Mouse (Mus musculus): ENCODE measurements around the gene Emcn. TPM values are rescaled to one million over a fixed set of nuclear protein-coding genes. Genes with fewer than 3 reads are reported as not detected.

Emcn gene
- polyA plus RNA-seq, 1 experiment from 2014 or later: 12.4 TPM

DNA sequence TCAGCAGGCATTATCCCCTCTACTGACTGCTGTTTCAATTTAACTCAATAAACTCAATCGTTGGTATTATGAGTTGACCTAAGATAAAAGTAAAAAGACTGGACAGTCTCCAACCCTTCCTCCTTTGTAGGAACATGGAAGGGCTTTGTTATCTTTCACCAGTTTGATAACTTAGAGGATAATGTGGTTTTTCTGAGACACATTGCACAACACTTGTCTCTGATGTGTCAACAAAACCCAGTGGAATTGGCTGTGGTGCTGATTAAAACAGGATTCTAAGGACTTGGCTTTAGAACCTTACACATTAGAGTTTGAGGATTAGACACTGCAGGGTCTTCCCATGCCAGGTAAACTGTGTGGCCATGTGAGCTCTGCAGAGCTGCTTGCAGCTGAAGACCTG is 20.9 kb upstream of the Emcn start:
- Histone ChIP-seq H3K27ac (ENCODE audit: low read depth, low read length) (no peak overlapping the region), H3K4me1 (ENCODE audit: control insufficient read depth, insufficient read depth, low read depth, low read length) (peaks cover 4% of the 10 kb centered on the region), H3K4me3 (ENCODE audit: low read length) (no peak overlapping the region), H3K9me3 (ENCODE audit: control insufficient read depth, low read length) (no peaks in the 10 kb centered on the region), H3K27me3 (replicated peaks; ENCODE audit: control insufficient read depth, insufficient read depth, low read length) (no peaks in the 10 kb centered on the region), H3K9ac (ENCODE audit: low read depth, low read length) (no peak overlapping the region), H3K4me2 (ENCODE audit: low read length) (no peak overlapping the region), H3K36me3 (ENCODE audit: control insufficient read depth, insufficient read depth, low read length) (no peaks in the 10 kb centered on the region)
- 54% methylated on average over 1 of the region's 1 CpGs for WGBS
- no peak for ATAC-seq

DNA sequence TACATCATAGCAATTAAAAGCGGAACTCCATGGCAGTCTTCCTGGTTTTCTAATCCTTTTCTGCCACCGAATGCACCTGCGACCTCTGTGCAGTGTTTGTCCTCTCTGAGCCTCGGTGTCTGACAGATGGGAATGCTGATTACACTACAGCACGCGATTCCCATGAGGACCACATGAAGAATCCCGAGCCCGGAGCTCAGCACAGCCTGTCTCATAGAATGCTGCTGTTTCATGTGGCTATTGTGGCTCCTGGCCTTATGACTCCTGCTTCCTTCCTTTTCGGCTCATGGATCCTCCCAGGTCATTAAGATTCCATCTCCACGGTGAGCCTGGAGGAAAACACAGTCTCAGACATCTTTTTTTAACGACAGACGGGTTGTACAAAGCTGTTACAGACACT is 18.6 kb upstream of the Emcn start:
- H3K4me3 ChIP-seq (ENCODE audit: low read length): no peak overlapping the region; the same call in 1 of the 2 replicates
- ATAC-seq: peak; percentile 84

DNA sequence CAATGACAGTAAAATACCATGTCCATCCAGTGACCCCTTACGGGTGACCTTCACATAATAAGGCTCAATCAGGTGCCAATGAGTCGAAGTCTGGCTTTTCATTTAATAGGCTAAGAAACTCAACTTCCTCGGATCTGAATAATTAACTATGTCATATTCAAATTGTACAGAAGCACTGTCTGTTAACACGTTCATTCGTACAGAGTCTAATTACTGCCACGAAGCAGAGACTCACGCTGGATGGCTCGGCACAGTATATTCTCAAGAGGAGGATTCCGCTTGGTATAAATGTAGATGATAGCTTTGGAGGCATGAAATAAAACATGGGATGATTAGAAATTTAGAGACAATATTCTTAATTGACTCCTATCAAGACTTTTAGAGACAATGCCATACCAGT is 11.0 kb upstream of the Emcn start:
- H3K36me3 ChIP-seq (ENCODE audit: control insufficient read depth, insufficient read depth, low read length): no peaks in the 10 kb centered on the region
- H3K4me1 ChIP-seq (ENCODE audit: control insufficient read depth, insufficient read depth, low read depth, low read length): no peaks in the 10 kb centered on the region
- no peaks in the 10 kb centered on the region for H3K9me3 ChIP-seq (ENCODE audit: control insufficient read depth, low read length)
- H3K27me3 ChIP-seq (replicated peaks; ENCODE audit: control insufficient read depth, insufficient read depth, low read length): no peaks in the 10 kb centered on the region
- no peak for ATAC-seq
- no peak overlapping the region for H3K27ac ChIP-seq (ENCODE audit: low read depth, low read length)
- 42% methylated on average over 9 of the region's 9 CpGs for WGBS
- no peak overlapping the region for H3K4me3 ChIP-seq (ENCODE audit: low read length)
- H3K4me2 ChIP-seq (ENCODE audit: low read length): no peak overlapping the region
- H3K9ac ChIP-seq (ENCODE audit: low read depth, low read length): no peak overlapping the region

More for the DNA sequence above, 18.6 kb upstream of the Emcn start:
- H3K4me1 ChIP-seq (ENCODE audit: control insufficient read depth, insufficient read depth, low read depth, low read length): peaks cover 4% of the 10 kb centered on the region
- no peak overlapping the region for H3K27ac ChIP-seq (ENCODE audit: low read depth, low read length)
- H3K9me3 ChIP-seq (ENCODE audit: control insufficient read depth, low read length): no peaks in the 10 kb centered on the region
- H3K9ac ChIP-seq (ENCODE audit: low read depth, low read length): no peak overlapping the region
- peak overlapping the region; percentile 22 for H3K4me2 ChIP-seq (ENCODE audit: low read length)
- H3K36me3 ChIP-seq (ENCODE audit: control insufficient read depth, insufficient read depth, low read length): no peaks in the 10 kb centered on the region
- H3K27me3 ChIP-seq (replicated peaks; ENCODE audit: control insufficient read depth, insufficient read depth, low read length): no peaks in the 10 kb centered on the region
- 29% methylated on average over 12 of the region's 12 CpGs for WGBS

DNA sequence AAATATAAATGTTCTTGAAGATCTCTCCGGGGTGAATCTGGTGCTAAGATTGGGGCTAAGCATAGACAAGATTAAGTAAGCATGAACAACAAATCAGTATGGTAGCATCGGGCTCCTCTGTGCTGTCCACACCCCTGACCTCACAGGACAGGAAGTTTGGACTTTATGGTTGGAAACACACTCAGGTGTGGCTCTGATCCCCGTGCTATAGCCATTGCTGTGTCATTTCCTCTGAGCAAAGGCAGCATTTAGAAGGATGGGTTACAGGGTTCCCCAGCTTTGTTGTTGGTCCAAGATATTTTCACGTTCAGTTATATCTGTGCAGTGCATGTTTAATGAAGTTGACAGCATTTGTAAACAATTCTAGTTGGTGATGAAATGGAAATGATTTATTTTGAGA is 9.9 kb upstream of the Emcn start:
- WGBS: 80% methylated on average over 4 of the region's 4 CpGs
- no peaks in the 10 kb centered on the region for H3K4me1 ChIP-seq (ENCODE audit: control insufficient read depth, insufficient read depth, low read depth, low read length)
- ATAC-seq: no peak
- no peaks in the 10 kb centered on the region for H3K9me3 ChIP-seq (ENCODE audit: control insufficient read depth, low read length)
- no peak overlapping the region for H3K4me3 ChIP-seq (ENCODE audit: low read length)
- no peaks in the 10 kb centered on the region for H3K36me3 ChIP-seq (ENCODE audit: control insufficient read depth, insufficient read depth, low read length)
- no peaks in the 10 kb centered on the region for H3K27me3 ChIP-seq (replicated peaks; ENCODE audit: control insufficient read depth, insufficient read depth, low read length)
- H3K9ac ChIP-seq (ENCODE audit: low read depth, low read length): no peak overlapping the region
- H3K4me2 ChIP-seq (ENCODE audit: low read length): no peak overlapping the region
- no peak overlapping the region for H3K27ac ChIP-seq (ENCODE audit: low read depth, low read length)

DNA sequence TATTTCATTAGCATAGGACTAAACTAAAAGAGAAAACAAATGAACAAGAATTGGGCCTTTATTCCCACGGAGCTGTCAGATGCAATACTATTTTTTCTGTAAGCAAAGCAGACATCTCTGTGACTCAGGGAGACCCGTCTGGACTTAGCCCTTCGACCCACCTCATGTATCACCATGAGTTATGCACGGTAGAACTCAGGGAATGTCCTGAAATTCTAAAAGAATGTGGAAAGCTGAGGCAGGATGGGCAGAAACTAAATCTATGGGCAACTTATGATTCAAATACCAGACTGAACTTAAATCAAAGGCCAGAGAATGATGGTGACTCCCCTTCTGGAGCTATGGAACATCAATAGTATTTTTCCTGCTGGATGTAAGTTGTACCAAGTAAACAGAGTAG is 8.3 kb upstream of the Emcn start:
- Histone ChIP-seq H3K36me3 (ENCODE audit: control insufficient read depth, insufficient read depth, low read length) (no peaks in the 10 kb centered on the region), H3K27ac (ENCODE audit: low read depth, low read length) (no peak overlapping the region), H3K9me3 (ENCODE audit: control insufficient read depth, low read length) (no peaks in the 10 kb centered on the region), H3K4me1 (ENCODE audit: control insufficient read depth, insufficient read depth, low read depth, low read length) (no peaks in the 10 kb centered on the region), H3K4me3 (ENCODE audit: low read length) (no peak overlapping the region), H3K27me3 (replicated peaks; ENCODE audit: control insufficient read depth, insufficient read depth, low read length) (no peaks in the 10 kb centered on the region), H3K4me2 (ENCODE audit: low read length) (no peak overlapping the region), H3K9ac (ENCODE audit: low read depth, low read length) (no peak overlapping the region)
- no peak for ATAC-seq
- 75% methylated on average over 4 of the region's 4 CpGs for WGBS

DNA sequence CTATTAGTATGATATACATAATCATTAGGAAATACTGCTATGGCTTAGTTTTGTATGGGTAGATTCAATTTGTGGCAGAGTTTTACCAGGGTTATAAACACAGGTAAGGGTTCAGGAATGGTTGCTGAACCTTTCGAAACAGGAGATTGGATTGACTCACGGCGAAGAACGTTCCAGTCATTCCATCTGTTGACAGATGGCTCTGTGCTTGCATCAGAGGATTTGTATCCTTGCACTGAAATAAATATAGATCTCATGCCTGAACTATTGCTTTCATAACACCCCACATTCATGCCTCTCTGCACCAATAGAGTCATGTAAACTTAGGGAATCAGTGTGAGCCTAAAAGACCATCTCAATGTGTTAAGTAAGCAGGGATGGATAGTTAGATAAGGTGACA is 4.9 kb upstream of the Emcn start:
- ATAC-seq: no peak
- no peaks in the 10 kb centered on the region for H3K4me1 ChIP-seq (ENCODE audit: control insufficient read depth, insufficient read depth, low read depth, low read length)
- no peaks in the 10 kb centered on the region for H3K36me3 ChIP-seq (ENCODE audit: control insufficient read depth, insufficient read depth, low read length)
- H3K27me3 ChIP-seq (replicated peaks; ENCODE audit: control insufficient read depth, insufficient read depth, low read length): no peaks in the 10 kb centered on the region
- no peak overlapping the region for H3K9ac ChIP-seq (ENCODE audit: low read depth, low read length)
- no peak overlapping the region for H3K4me2 ChIP-seq (ENCODE audit: low read length)
- H3K9me3 ChIP-seq (ENCODE audit: control insufficient read depth, low read length): no peaks in the 10 kb centered on the region
- H3K4me3 ChIP-seq (ENCODE audit: low read length): no peak overlapping the region
- H3K27ac ChIP-seq (ENCODE audit: low read depth, low read length): no peak overlapping the region
- WGBS: 95% methylated on average over 4 of the region's 4 CpGs

DNA sequence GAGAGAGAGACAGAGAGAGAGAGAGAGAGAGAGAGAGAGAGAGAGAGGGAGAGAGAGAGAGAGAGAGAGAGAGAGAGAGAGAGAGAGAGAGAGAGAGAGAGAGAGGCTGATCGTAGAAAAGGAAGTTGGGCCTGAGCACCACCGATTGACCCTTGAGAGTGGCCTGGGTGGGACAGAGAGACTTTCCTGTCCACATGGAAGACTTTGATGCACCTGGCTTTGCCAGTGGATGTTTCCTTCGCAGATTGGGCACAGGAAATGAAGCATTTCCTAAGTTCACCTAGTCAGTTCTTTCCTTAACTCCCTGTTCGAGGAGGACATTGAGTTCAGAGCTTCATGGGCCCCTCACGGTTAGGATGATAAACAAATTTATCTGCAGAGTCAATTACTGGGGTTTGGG is 2.6 kb downstream of the Emcn start:
- ATAC-seq: no peak
- no peaks in the 10 kb centered on the region for H3K27me3 ChIP-seq (replicated peaks; ENCODE audit: control insufficient read depth, insufficient read depth, low read length)
- no peaks in the 10 kb centered on the region for H3K9me3 ChIP-seq (ENCODE audit: control insufficient read depth, low read length)
- H3K36me3 ChIP-seq (ENCODE audit: control insufficient read depth, insufficient read depth, low read length): no peaks in the 10 kb centered on the region
- WGBS: 82% methylated on average over 5 of the region's 5 CpGs
- no peaks in the 10 kb centered on the region for H3K4me1 ChIP-seq (ENCODE audit: control insufficient read depth, insufficient read depth, low read depth, low read length)
- H3K27ac ChIP-seq (ENCODE audit: low read depth, low read length): no peak overlapping the region
- H3K9ac ChIP-seq (ENCODE audit: low read depth, low read length): no peak overlapping the region
- H3K4me3 ChIP-seq (ENCODE audit: low read length): no peak overlapping the region
- H3K4me2 ChIP-seq (ENCODE audit: low read length): no peak overlapping the region

DNA sequence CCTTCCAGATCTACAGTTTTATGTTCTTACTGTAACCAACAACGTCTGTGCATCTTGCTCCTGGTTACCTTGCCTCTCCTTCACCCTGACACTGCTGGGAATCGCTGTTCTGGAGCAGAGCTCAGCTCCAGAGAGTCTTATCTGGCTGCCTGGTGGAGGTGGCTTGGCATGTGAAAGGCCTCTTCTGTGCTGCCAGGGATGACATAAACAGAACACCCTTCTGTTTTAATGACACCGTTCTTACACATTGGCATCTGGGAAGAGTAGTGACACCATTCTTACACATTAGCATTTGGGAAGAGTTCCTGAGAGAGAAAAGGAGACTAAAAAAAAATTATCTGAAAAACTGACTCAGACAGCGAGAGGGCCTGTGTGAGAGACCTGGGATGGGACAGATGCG is 11.0 kb downstream of the Emcn start:
- no peak overlapping the region for H3K27ac ChIP-seq (ENCODE audit: low read depth, low read length)
- no peaks in the 10 kb centered on the region for H3K4me1 ChIP-seq (ENCODE audit: control insufficient read depth, insufficient read depth, low read depth, low read length)
- no peak overlapping the region for H3K4me2 ChIP-seq (ENCODE audit: low read length)
- no peak for ATAC-seq
- no peak overlapping the region for H3K9ac ChIP-seq (ENCODE audit: low read depth, low read length)
- H3K4me3 ChIP-seq (ENCODE audit: low read length): no peak overlapping the region
- 89% methylated on average over 5 of the region's 5 CpGs for WGBS
- no peaks in the 10 kb centered on the region for H3K27me3 ChIP-seq (replicated peaks; ENCODE audit: control insufficient read depth, insufficient read depth, low read length)
- H3K9me3 ChIP-seq (ENCODE audit: control insufficient read depth, low read length): no peaks in the 10 kb centered on the region
- no peaks in the 10 kb centered on the region for H3K36me3 ChIP-seq (ENCODE audit: control insufficient read depth, insufficient read depth, low read length)

DNA sequence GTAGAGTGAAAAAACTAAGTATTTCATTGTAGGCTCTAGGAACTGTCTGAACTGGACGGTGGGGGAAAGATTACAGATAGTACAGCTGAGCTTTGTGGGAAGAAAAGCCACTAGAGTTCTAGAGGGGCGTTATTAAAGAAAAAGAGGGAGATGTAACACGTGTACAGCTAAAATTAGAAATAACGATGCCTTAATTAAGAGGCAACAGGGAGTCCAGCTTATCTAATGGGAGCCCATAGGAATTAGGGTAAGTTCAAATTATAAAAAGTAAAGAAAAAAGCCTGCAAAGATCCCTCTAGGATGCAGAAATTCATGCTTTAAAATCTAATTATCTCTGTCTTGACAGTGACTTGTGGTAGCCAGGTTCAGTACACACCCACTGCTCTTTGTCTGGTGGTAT is 15.8 kb downstream of the Emcn start:
- 72% methylated on average over 4 of the region's 4 CpGs for WGBS
- no peak overlapping the region for H3K27ac ChIP-seq (ENCODE audit: low read depth, low read length)
- no peak for ATAC-seq

More for the DNA sequence above, 15.8 kb downstream of the Emcn start:
- Histone ChIP-seq H3K27me3 (replicated peaks; ENCODE audit: control insufficient read depth, insufficient read depth, low read length) (no peaks in the 10 kb centered on the region), H3K9me3 (ENCODE audit: control insufficient read depth, low read length) (no peaks in the 10 kb centered on the region), H3K4me3 (ENCODE audit: low read length) (no peak overlapping the region), H3K4me2 (ENCODE audit: low read length) (no peak overlapping the region), H3K4me1 (ENCODE audit: control insufficient read depth, insufficient read depth, low read depth, low read length) (no peaks in the 10 kb centered on the region), H3K9ac (ENCODE audit: low read depth, low read length) (no peak overlapping the region), H3K36me3 (ENCODE audit: control insufficient read depth, insufficient read depth, low read length) (no peaks in the 10 kb centered on the region)
